Mouse (Mus musculus) heart, embryonic 15.5 days (tissue): ENCODE measurements at regions not wholly inside any gene's neighbourhood (a gene's known extent, or its start where the extent isn't known, plus 50 kb on each side); places are given as distances from the start of the nearest gene placed in this dataset.
"Not testable (repeated sequence)": the region's sequence is repeated elsewhere in the genome, so short reads cannot be mapped to it uniquely, and the experiment has no call there.

Experiments
- ATAC-seq: fragments of 200-750 bp; cut with Nextera tagmentation; replicated peaks from 2 replicates; pipeline ENCODE4 v1.8.0; 2017; ENCODE audit warnings: low read depth, moderate TSS enrichment; ENCODE audit not compliant: insufficient number of reproducible peaks, insufficient read depth, low FRiP score
- H3K27ac ChIP-seq: fragments of 300-500 bp; sonication (generic); 2 replicates; pipeline ENCODE4 v1.5.1; 2015; ENCODE audit warnings: mild to moderate bottlenecking, inconsistent platforms
- H3K27me3 ChIP-seq: fragments of 300-500 bp; sonication (generic); 2 replicates; pipeline ENCODE4 v1.6.1; 2015; ENCODE audit warnings: inconsistent platforms
- H3K36me3 ChIP-seq: fragments of 300-500 bp; sonication (generic); 2 replicates; pipeline ENCODE4 v1.6.1; 2015; ENCODE audit warnings: mild to moderate bottlenecking, inconsistent platforms
- H3K4me1 ChIP-seq: fragments of 300-500 bp; sonication (generic); replicated peaks from 2 replicates; pipeline ENCODE4 v1.6.1; 2015; ENCODE audit warnings: inconsistent platforms
- H3K4me2 ChIP-seq: fragments of 300-500 bp; sonication (generic); 2 replicates; pipeline ENCODE4 v1.6.1; 2015; ENCODE audit warnings: inconsistent platforms, mild to moderate bottlenecking, moderate library complexity
- H3K4me3 ChIP-seq: fragments of 300-500 bp; sonication (generic); 2 replicates; pipeline ENCODE4 v1.5.1; 2015; ENCODE audit warnings: mild to moderate bottlenecking, inconsistent platforms
- H3K9ac ChIP-seq: fragments of 300-500 bp; sonication (generic); 2 replicates; pipeline ENCODE4 v1.6.1; 2015; ENCODE audit warnings: mild to moderate bottlenecking, inconsistent platforms
- H3K9me3 ChIP-seq: fragments of 300-500 bp; sonication (generic); replicated peaks from 2 replicates; pipeline ENCODE4 v1.6.1; 2016; ENCODE audit warnings: inconsistent platforms
- WGBS: fragments of 180-500 bp; shearing (Covaris S2); methylation state at CpG from one replicate; pipeline ENCODE4 v1.1.7; 2015; ENCODE audit warnings: mixed read lengths; 5-methylcytosine and 5-hydroxymethylcytosine counted together

GRCm38 (mm10) chr12:82056782-82057611 is 112.1 kb upstream of the Sipa1l1 start:
- H3K9me3 ChIP-seq, H3K9ac ChIP-seq, H3K36me3 ChIP-seq, H3K4me3 ChIP-seq, H3K4me1 ChIP-seq, H3K27me3 ChIP-seq, H3K27ac ChIP-seq, H3K4me2 ChIP-seq: not testable (repeated sequence)
- no CpG with 5 or more reads among the region's 6 CpGs for WGBS
- 0 out of 2 replicates have a peak, but pooled peaks have one; percentile 48 for ATAC-seq

DNA sequence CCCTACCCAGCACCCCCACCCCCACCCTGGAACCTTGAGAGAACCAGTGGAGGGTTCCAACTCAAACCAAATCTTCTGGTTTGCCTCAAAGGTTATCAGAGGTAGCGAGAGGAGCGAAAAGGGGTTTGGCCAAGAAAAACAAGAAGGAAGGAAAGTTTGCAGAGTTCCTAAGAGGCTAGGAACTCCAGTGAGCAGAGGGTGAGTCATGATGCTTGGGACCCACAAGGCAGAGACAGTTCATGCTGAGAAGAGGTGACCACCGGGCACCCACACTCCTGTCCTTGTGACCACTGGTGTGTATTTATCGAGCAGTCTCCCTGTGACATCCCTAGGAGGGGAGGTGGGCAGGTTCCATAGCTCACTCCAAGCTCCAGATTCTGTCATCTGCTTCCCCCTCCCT is 104.1 kb upstream of the Sipa1l1 start:
- H3K4me1 ChIP-seq = peaks cover 5% of the 10 kb centered on the region; the same call in 1 of the 2 replicates
- H3K9me3 ChIP-seq = no peaks in the 10 kb centered on the region; the same call in 1 of the 2 replicates
- no peak for ATAC-seq
- no peak overlapping the region for H3K4me3 ChIP-seq
- no peak overlapping the region for H3K27ac ChIP-seq
- H3K4me2 ChIP-seq = no peak overlapping the region
- no peaks in the 10 kb centered on the region for H3K27me3 ChIP-seq
- 53% methylated on average over 4 of the region's 4 CpGs for WGBS
- H3K9ac ChIP-seq = no peak overlapping the region
- H3K36me3 ChIP-seq = no peaks in the 10 kb centered on the region

DNA sequence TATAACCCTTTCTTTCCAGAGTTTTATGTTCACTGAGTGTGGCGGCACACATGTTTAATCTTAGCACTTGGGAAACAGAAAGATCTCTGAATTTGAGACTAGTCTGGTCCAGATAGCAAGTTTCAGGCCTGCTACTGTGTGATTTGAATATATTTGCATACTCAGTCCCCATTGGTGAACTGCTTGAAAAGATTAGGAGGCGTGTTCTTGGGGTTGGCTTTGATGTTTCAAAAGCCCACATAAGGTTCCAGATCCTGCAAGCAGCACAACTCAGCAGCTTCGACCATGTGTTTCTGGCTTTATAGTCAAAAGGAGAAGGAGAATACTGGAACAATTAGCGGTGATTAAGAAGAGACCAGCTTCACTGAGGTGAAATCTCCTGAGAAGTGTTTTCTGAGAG is 102.3 kb upstream of the Sipa1l1 start:
- WGBS = 41% methylated on average over 4 of the region's 4 CpGs
- Histone ChIP-seq H3K27ac (no peak overlapping the region), H3K9me3 (no peaks in the 10 kb centered on the region; the same call in 1 of the 2 replicates), H3K36me3 (no peaks in the 10 kb centered on the region), H3K9ac (no peak overlapping the region), H3K4me1 (peaks cover 5% of the 10 kb centered on the region; the same call in 1 of the 2 replicates), H3K27me3 (no peaks in the 10 kb centered on the region), H3K4me3 (no peak overlapping the region), H3K4me2 (no peak overlapping the region)
- no peak for ATAC-seq

- Histone ChIP-seq H3K4me3 (no peak overlapping the region), H3K4me1 (peaks cover 10% of the 10 kb centered on the region), H3K4me2 (no peak overlapping the region), H3K9ac (no peak overlapping the region), H3K36me3 (no peaks in the 10 kb centered on the region), H3K9me3 (no peaks in the 10 kb centered on the region; the same call in 1 of the 2 replicates), H3K27me3 (no peaks in the 10 kb centered on the region), H3K27ac (no peak overlapping the region)
- ATAC-seq = no peak
- 80% methylated on average over 9 of the region's 9 CpGs for WGBS
These were observed 99.5 kb upstream of the Sipa1l1 start for GRCm38 (mm10) chr12:82069621-82070020.

DNA sequence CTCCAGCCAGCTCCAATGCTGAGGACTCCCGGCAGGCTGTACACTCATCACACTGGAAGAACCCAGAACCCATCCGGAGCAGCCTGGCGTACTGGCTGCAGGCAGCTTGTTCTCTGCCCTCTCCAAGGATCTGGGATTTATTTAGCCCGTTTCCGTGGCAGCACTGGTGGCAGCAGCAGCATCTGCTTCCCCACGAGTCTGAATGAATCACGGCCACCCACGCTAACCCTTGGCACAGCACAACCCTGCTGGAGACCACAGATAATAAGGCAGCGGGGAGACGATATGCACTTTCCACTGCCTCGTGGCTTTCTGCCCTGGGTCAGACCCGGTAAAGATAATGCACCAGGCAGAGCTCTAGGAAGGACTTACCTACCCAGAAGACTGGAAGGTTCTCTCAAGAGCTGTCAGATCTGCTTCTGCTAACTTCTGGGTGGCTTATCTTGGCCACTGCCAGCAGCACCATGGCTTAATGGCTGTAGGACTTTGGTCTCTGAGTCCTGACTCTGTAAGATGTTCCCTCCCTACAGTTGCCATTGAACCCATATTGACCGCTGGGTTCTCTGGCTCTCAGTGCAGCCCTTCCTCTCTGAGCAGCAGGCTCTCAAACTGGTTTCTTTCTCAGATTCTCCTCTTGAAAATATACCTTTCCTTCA is 96.2 kb upstream of the Sipa1l1 start:
- Histone ChIP-seq H3K27me3 (no peaks in the 10 kb centered on the region), H3K9me3 (no peaks in the 10 kb centered on the region; the same call in 1 of the 2 replicates), H3K4me1 (peaks cover 5% of the 10 kb centered on the region; the same call in 1 of the 2 replicates), H3K27ac (no peak overlapping the region), H3K4me2 (no peak overlapping the region), H3K36me3 (no peaks in the 10 kb centered on the region), H3K9ac (no peak overlapping the region), H3K4me3 (no peak overlapping the region)
- 0 out of 2 replicates have a peak, but pooled peaks have one; percentile 47 for ATAC-seq
- 48% methylated on average over 13 of the region's 13 CpGs for WGBS

DNA sequence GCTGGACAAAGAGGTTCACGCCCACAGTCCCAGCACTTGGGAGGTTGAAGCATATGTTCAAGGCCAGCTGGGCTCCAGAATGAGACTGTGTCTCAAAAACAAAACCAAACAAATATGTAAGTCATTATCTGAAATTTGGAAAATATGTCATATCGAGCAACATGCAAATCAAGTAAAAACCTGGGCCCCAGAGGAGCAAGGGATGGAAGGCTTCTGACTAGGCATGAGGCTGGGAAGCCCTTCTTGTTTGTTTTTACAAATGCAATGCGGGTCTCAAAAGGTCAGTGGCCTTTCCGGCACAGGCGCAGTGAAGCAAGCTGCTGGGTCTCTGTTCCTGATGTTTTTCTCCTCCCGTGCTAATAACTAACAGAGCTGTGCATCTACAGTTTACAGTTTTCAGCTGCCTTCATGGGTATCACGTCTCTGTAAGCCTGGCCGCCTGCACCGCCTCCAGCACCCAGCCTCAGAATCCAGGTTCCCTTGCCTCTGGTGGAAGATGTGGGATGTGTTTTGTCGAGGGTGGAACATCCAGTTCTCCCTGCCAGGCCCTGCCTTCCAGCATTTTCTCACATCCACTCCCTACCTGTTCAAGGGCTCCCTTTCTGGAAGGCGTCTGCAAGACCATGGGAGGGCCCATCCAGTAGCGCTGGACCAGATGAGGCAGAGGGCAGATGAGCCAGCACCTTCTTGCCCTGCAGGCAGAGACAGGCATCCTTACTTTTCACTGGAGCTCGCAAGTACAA is 93.5 kb upstream of the Sipa1l1 start:
- Histone ChIP-seq H3K9me3 (no peaks in the 10 kb centered on the region), H3K4me2 (no peak overlapping the region), H3K36me3 (no peaks in the 10 kb centered on the region), H3K27ac (no peak overlapping the region), H3K4me3 (no peak overlapping the region), H3K27me3 (no peaks in the 10 kb centered on the region), H3K4me1 (peaks cover 5% of the 10 kb centered on the region; the same call in 1 of the 2 replicates), H3K9ac (no peak overlapping the region)
- ATAC-seq = no peak
- WGBS = 65% methylated on average over 13 of the region's 13 CpGs

DNA sequence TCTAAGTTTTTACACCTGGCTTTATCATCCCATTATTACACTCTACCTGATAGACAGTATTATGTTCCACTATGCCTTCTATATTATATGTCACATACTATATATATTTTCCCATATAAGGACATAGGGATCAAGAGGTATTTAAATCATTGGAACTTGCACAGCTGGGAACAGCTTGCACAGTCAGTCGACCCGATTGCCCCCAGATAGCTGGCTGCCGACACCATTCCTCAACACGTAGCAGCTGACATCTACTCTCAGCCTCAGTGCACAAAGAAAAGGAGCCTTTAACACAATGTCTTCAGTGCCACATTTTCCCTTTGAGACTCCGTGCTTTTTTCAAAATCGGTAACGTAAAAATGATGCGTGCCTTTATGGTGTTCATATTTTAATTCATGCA is 92.4 kb upstream of the Sipa1l1 start:
- Histone ChIP-seq H3K36me3 (no peaks in the 10 kb centered on the region), H3K4me2 (no peak overlapping the region), H3K27ac (no peak overlapping the region), H3K9me3 (no peaks in the 10 kb centered on the region), H3K9ac (no peak overlapping the region), H3K4me1 (peaks cover 5% of the 10 kb centered on the region; the same call in 1 of the 2 replicates), H3K4me3 (no peak overlapping the region), H3K27me3 (no peaks in the 10 kb centered on the region)
- WGBS = 61% methylated on average over 8 of the region's 8 CpGs
- ATAC-seq = no peak

GRCm38 (mm10) chr12:82077945-82078344 is 91.2 kb upstream of the Sipa1l1 start:
- H3K27ac ChIP-seq = no peak overlapping the region
- H3K36me3 ChIP-seq = no peaks in the 10 kb centered on the region
- WGBS = 84% methylated on average over 5 of the region's 5 CpGs
- no peak overlapping the region for H3K9ac ChIP-seq
- H3K4me2 ChIP-seq = no peak overlapping the region
- no peak overlapping the region for H3K4me3 ChIP-seq
- no peaks in the 10 kb centered on the region for H3K27me3 ChIP-seq
- ATAC-seq = no peak
- peaks cover under 1% of the 10 kb centered on the region; the same call in 1 of the 2 replicates for H3K4me1 ChIP-seq
- no peaks in the 10 kb centered on the region for H3K9me3 ChIP-seq

- Histone ChIP-seq H3K9ac (no peak overlapping the region), H3K4me3 (no peak overlapping the region), H3K4me1 (no peaks in the 10 kb centered on the region), H3K27me3 (no peaks in the 10 kb centered on the region), H3K4me2 (no peak overlapping the region), H3K27ac (no peak overlapping the region), H3K36me3 (no peaks in the 10 kb centered on the region), H3K9me3 (no peaks in the 10 kb centered on the region)
- no peak for ATAC-seq
These were observed 90.4 kb upstream of the Sipa1l1 start for GRCm38 (mm10) chr12:82078740-82079139.

DNA sequence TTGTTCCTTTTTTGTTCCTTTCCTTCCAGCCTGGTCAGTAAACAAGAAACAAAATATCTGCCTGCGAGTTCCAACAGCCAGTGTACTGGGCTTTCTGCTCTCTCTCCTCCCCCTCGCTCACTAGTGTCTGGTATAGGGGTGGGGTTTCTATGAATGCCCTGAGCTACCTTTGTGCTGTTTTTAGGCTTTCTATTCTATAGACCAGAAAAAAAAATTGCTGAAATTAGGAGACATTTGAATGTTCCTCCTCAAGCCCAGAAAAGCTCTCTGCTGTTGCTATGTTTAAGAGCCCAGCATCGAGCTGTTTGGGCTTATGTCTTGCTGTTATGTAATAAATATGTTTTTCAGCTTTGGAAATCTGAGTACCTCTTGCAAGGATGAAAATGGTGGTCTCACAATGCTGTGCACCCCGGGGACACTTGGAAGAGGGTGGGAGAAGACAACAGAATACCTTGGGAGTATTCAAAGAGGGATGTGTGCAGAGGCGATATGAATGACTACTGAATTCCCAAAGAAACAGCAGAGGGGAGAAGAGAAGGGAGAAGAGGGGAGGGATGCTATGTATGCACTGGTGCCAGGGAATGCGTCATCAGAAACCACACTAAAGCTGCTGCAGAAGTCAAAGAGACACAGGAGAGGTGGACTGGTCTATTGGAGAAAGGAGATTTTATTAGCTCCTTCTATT is 88.8 kb upstream of the Sipa1l1 start:
- WGBS = 67% methylated on average over 6 of the region's 6 CpGs
- H3K4me2 ChIP-seq = no peak overlapping the region
- no peak overlapping the region for H3K4me3 ChIP-seq
- no peak overlapping the region for H3K27ac ChIP-seq
- ATAC-seq = no peak
- H3K4me1 ChIP-seq = no peaks in the 10 kb centered on the region
- no peak overlapping the region for H3K9ac ChIP-seq
- H3K27me3 ChIP-seq = no peaks in the 10 kb centered on the region
- no peaks in the 10 kb centered on the region for H3K36me3 ChIP-seq
- no peaks in the 10 kb centered on the region for H3K9me3 ChIP-seq

- not testable (repeated sequence) for ATAC-seq
- WGBS = 94% methylated on average over 4 of the region's 4 CpGs
These were observed 86.5 kb upstream of the Sipa1l1 start for GRCm38 (mm10) chr12:82082596-82082995.

More at GRCm38 (mm10) chr12:82082596-82082995, 86.5 kb upstream of the Sipa1l1 start:
- H3K27me3 ChIP-seq, H3K27ac ChIP-seq, H3K9me3 ChIP-seq, H3K4me1 ChIP-seq, H3K4me3 ChIP-seq, H3K4me2 ChIP-seq, H3K36me3 ChIP-seq, H3K9ac ChIP-seq: not testable (repeated sequence)
